Mouse (Mus musculus): ENCODE measurements at regions not wholly inside any gene's neighbourhood (a gene's known extent, or its start where the extent isn't known, plus 50 kb on each side); places are given as distances from the start of the nearest gene placed in this dataset.

DNA sequence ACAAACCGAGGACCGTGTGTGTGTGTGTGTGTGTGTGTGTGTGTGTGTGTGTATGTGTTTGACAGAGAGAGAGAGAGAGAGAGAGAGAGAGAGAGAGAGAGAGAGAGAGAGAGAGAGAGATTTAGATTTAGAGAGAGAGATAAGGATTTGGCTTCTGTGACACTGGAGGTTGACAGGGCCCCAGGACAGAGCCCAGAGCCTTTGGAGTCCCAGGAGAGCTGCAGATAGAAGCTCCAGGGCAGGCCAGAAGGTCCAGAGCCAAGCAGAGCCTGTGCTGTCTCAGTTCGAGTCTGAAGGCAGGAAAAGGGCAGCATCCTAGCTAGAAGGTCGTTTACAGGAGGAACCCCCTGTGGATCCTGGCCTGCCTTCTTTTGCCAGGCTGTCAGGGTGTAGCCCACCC is 156.8 kb downstream of the Bcl2l11 start:
- TF ChIP-seq CTCF (IDR thresholded peaks at IDR 0.05; ENCODE audit: control insufficient read depth, insufficient read depth, insufficient read length) (no peak), USF1 (IDR thresholded peaks at IDR 0.05; ENCODE audit: low read depth) (no peak), MAX (IDR thresholded peaks at IDR 0.05) (no peak), FOSL1 (IDR thresholded peaks at IDR 0.05; ENCODE audit: insufficient read depth, low read length, poor library complexity, severe bottlenecking) (no peak), MYOG (IDR thresholded peaks at IDR 0.05; ENCODE audit: control insufficient read depth, extremely low read depth, insufficient read length) (no peak), MYOD1 (IDR thresholded peaks at IDR 0.05; ENCODE audit: control insufficient read depth, insufficient read length, low read depth) (no peak), CEBPB (IDR thresholded peaks at IDR 0.05; ENCODE audit: low read depth) (no peak)

Measured in C2C12 (cell line).